Mouse (Mus musculus) myocyte (in vitro differentiated cells): ENCODE data around the gene Stpg2.

Experiments used
- CEBPB ChIP-seq: IDR thresholded peaks from 2 replicates; pipeline ENCODE4 v1.6.1; 2011; ENCODE audit warnings: mild to moderate bottlenecking, moderate library complexity; ENCODE audit not compliant: poor library complexity, insufficient read depth, severe bottlenecking
- E2F4 ChIP-seq: IDR thresholded peaks from one replicate; pipeline ENCODE4 v1.6.1; 2011; ENCODE audit warnings: mild to moderate bottlenecking, control low read depth, moderate library complexity; ENCODE audit not compliant: insufficient read depth
- MAX ChIP-seq: IDR thresholded peaks from one replicate; pipeline ENCODE4 v1.6.1; 2011; ENCODE audit warnings: low read depth, mild to moderate bottlenecking, control low read depth
- MYOD1 ChIP-seq, 3 experiments: IDR thresholded peaks; one replicate each; pipeline ENCODE4 v1.6.1; 2011; ENCODE audit warnings: control low read depth in 2 of 3, low read depth in 2 of 3, mild to moderate bottlenecking in 2 of 3, moderate library complexity in 1 of 3; ENCODE audit not compliant: insufficient read length in 2 of 3, control insufficient read depth in 1 of 3
- MYOG ChIP-seq, 3 experiments: IDR thresholded peaks; one replicate each; pipeline ENCODE4 v1.6.1; 2011; ENCODE audit warnings: control low read depth in 2 of 3, low read depth in 2 of 3, mild to moderate bottlenecking in 2 of 3; ENCODE audit not compliant: insufficient read length in 2 of 3, control insufficient read depth in 1 of 3, insufficient read depth in 1 of 3
- POLR2A ChIP-seq: IDR thresholded peaks from one replicate; pipeline ENCODE4 v1.6.1; 2011; ENCODE audit warnings: low read depth, mild to moderate bottlenecking, control low read depth, moderate library complexity; ENCODE audit not compliant: insufficient read length
- POLR2AphosphoS2 ChIP-seq: IDR thresholded peaks from one replicate; pipeline ENCODE4 v1.6.1; 2011; ENCODE audit warnings: low read depth, control low read depth; ENCODE audit not compliant: insufficient read length
- SRF ChIP-seq: IDR thresholded peaks from one replicate; pipeline ENCODE4 v1.6.1; 2011; ENCODE audit warnings: low read depth; ENCODE audit not compliant: control insufficient read depth, insufficient read length
- TCF12 ChIP-seq: IDR thresholded peaks from one replicate; pipeline ENCODE4 v1.6.1; 2011; ENCODE audit warnings: mild to moderate bottlenecking, control low read depth; ENCODE audit not compliant: poor library complexity, insufficient read depth, severe bottlenecking
- USF1 ChIP-seq: IDR thresholded peaks from one replicate; pipeline ENCODE4 v1.6.1; 2011; ENCODE audit warnings: low read depth, mild to moderate bottlenecking, control low read depth, moderate library complexity

- TF ChIP-seq MAX (no peak), USF1 (no peak), TCF12 (no peak), POLR2A (no peak), MYOD1 (IDR thresholded peaks at IDR 0.05; ENCODE audit: control insufficient read depth in 1 of 3, insufficient read length in 2 of 3, low read depth in 2 of 3) (no peak), POLR2AphosphoS2 (no peak), MYOG (IDR thresholded peaks at IDR 0.05; ENCODE audit: control insufficient read depth in 1 of 3, insufficient read depth in 1 of 3, insufficient read length in 2 of 3, low read depth in 2 of 3) (no peak), CEBPB (no peak), SRF (no peak), E2F4 (no peak)
Observed at GRCm38 (mm10) chr3:139637887-139638286, 432.4 kb downstream of the Stpg2 start.
